Comparison of ENCODE assay signal across 18 mouse cellular contexts in the genomic region with DNA sequence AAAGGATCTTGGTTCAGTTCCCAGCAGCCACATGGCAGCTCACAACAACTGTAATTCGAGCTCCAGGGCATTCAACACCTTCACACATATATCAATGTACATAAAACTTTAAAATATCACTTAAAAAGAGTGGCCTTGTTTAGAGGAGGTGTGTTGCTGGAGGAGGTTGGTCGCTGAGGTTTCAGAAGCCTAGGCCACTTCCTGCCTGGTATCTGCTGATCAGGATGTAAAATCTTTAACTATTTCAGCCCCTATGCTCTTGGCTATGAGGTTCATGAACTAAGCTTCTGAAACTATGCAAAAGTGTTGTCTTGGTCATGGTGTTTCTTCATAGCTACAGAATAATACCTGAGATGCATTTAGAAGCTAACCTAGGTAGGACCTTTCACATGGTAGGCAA. TPM values are rescaled to one million over a fixed set of nuclear protein-coding genes. Genes with fewer than 3 reads are reported as not detected.
A peak's percentile ranks its signal among the peaks of the same experiment; 100 is the strongest.
DNase-seq lines count a peak whose midpoint lies in the region; ATAC-seq and TF ChIP-seq lines count a peak whose summit lies in the region.
"Had no signal": no experiment of that assay in that cellular context is flagged by ENCODE, and none has a peak within 500 bp of the region (broad histone marks: within the 10 kb centered on the region; RNA-seq: fewer than 3 reads in every experiment).

No protein-coding gene starts in this region.

- H3K4me3 ChIP-seq in midbrain, embryonic 11.5 days (ENCODE audit: low read depth, low read length): no peak overlapping the region
- H3K4me3 ChIP-seq in midbrain, postnatal 0 days (ENCODE audit: low read depth, low read length): no peak overlapping the region
- no peak overlapping the region for H3K4me3 ChIP-seq in CH12.LX (replicated peaks in 1 of 3; ENCODE audit: low read depth in 2 of 3, low read length in 2 of 3, poor library complexity in 1 of 3)
- H3K4me3 ChIP-seq: gastrocnemius, adult 2 months; heart, embryonic 10.5 days; hindbrain, embryonic 10.5 days; limb, embryonic 12.5 days; stomach, embryonic 15.5 days had no signal

- peaks cover 3% of the 10 kb centered on the region; the same call in 1 of the 2 replicates for H3K79me2 ChIP-seq in CH12.LX (replicated peaks; ENCODE audit: control insufficient read depth, extremely low read depth, insufficient read depth, poor library complexity, severe bottlenecking)

- peaks cover 15% of the 10 kb centered on the region for H3K36me3 ChIP-seq in midbrain, embryonic 11.5 days (ENCODE audit: control insufficient read depth, insufficient read depth, low read length)
- H3K36me3 ChIP-seq in midbrain, postnatal 0 days (ENCODE audit: insufficient read depth, low read length): peaks cover 28% of the 10 kb centered on the region
- H3K36me3 ChIP-seq in CH12.LX (replicated peaks in 1 of 2; ENCODE audit: control insufficient read depth in 1 of 2, insufficient read depth in 1 of 2, low read length in 1 of 2): peaks cover 31 to 75% of the 10 kb centered on the region in 2 experiments

- H3K9ac ChIP-seq in midbrain, embryonic 11.5 days (ENCODE audit: low read length): no peak overlapping the region
- no peak overlapping the region for H3K9ac ChIP-seq in midbrain, postnatal 0 days (replicated peaks; ENCODE audit: low read length, poor library complexity, severe bottlenecking)
- H3K9ac ChIP-seq in CH12.LX (ENCODE audit: insufficient read depth, low read depth): no peak overlapping the region
- H3K9ac ChIP-seq: limb, embryonic 12.5 days; stomach, embryonic 15.5 days had no signal

- H3K4me1 ChIP-seq in midbrain, embryonic 11.5 days (ENCODE audit: control insufficient read depth, insufficient read depth, low read length): no peaks in the 10 kb centered on the region
- no peaks in the 10 kb centered on the region for H3K4me1 ChIP-seq in midbrain, postnatal 0 days (ENCODE audit: insufficient read depth, low read length)
- peaks cover 0 to 22% of the 10 kb centered on the region in 2 experiments; a peak in 1 of 4 replicates for H3K4me1 ChIP-seq in CH12.LX (ENCODE audit: control insufficient read depth in 1 of 2, insufficient read depth in 2 of 2)
- H3K4me1 ChIP-seq: heart, embryonic 10.5 days; hindbrain, embryonic 10.5 days; limb, embryonic 12.5 days; stomach, embryonic 15.5 days had no signal

- no peaks in the 10 kb centered on the region for H3K9me3 ChIP-seq in midbrain, embryonic 11.5 days (ENCODE audit: control insufficient read depth, low read length)
- no peaks in the 10 kb centered on the region for H3K9me3 ChIP-seq in midbrain, postnatal 0 days (ENCODE audit: low read length)
- no peaks in the 10 kb centered on the region for H3K9me3 ChIP-seq in CH12.LX (replicated peaks; ENCODE audit: low read length)
- H3K9me3 ChIP-seq: heart, embryonic 10.5 days; hindbrain, embryonic 10.5 days; limb, embryonic 12.5 days; stomach, embryonic 15.5 days had no signal

- TF ChIP-seq RAD21 in CH12.LX (IDR thresholded peaks at IDR 0.05; ENCODE audit: low read depth, low read length): no peak

- H3K4me2 ChIP-seq in midbrain, embryonic 11.5 days: no peak overlapping the region
- H3K4me2 ChIP-seq in midbrain, postnatal 0 days (ENCODE audit: low read depth, low read length, poor library complexity, severe bottlenecking): no peak overlapping the region
- no peak overlapping the region for H3K4me2 ChIP-seq in CH12.LX (ENCODE audit: insufficient read depth, low read depth, poor library complexity, severe bottlenecking)
- H3K4me2 ChIP-seq: limb, embryonic 12.5 days; stomach, embryonic 15.5 days had no signal

- DNase-seq in midbrain, embryonic 11.5 days (ENCODE audit: low spot score, missing footprints): peak; percentile 82
- no peak for DNase-seq in midbrain, postnatal 0 days (ENCODE audit: low spot score)
- DNase-seq in CH12.LX (ENCODE audit: extremely low read depth): peak; percentile 19
- DNase-seq in thymus, postnatal 14 days: peak; percentile 20
- no peak for DNase-seq in adrenal gland, adult 2 months
- no peak for DNase-seq in adrenal gland, adult (ENCODE audit: inconsistent age in 2 of 2, low spot score in 1 of 2)
- DNase-seq in heart, postnatal 25 days (ENCODE audit: low spot score): no peak
- DNase-seq: gastrocnemius, adult 2 months; kidney, postnatal 36 days; layer of hippocampus, postnatal 36 days had no signal

- no peak for ATAC-seq in midbrain, embryonic 11.5 days (ENCODE audit: low FRiP score)
- ATAC-seq in midbrain, postnatal 0 days (ENCODE audit: low FRiP score): no peak
- ATAC-seq in inflammation-experienced regulatory T-cells, adult 6 months: peak; percentile 98
- ATAC-seq: forebrain, embryonic 14.5 days; intestine, postnatal 0 days had no signal

- H3K27me3 ChIP-seq in midbrain, embryonic 11.5 days (ENCODE audit: control insufficient read depth, insufficient read depth, low read length): no peaks in the 10 kb centered on the region
- no peaks in the 10 kb centered on the region for H3K27me3 ChIP-seq in midbrain, postnatal 0 days (ENCODE audit: insufficient read depth, low read length)
- H3K27me3 ChIP-seq in CH12.LX (replicated peaks): no peaks in the 10 kb centered on the region
- H3K27me3 ChIP-seq: limb, embryonic 12.5 days; stomach, embryonic 15.5 days had no signal

- intact Hi-C loops in heart, postnatal 25 days (cut with DNase I): no loop called here

- no peak for TF ChIP-seq CTCF in midbrain, postnatal 0 days (IDR thresholded peaks at IDR 0.05)
- TF ChIP-seq CTCF in CH12.LX (conservative IDR thresholded peaks at IDR 0.05 in 1 of 2, IDR thresholded peaks at IDR 0.05 in 1 of 2; ENCODE audit: low read depth in 2 of 2, low read length in 2 of 2): no peak

- H3K27ac ChIP-seq in midbrain, embryonic 11.5 days (ENCODE audit: low read depth, low read length): no peak overlapping the region
- no peak overlapping the region for H3K27ac ChIP-seq in midbrain, postnatal 0 days (ENCODE audit: low read depth, low read length)
- no peak overlapping the region; the same call in 1 of the 2 replicates for H3K27ac ChIP-seq in CH12.LX (ENCODE audit: insufficient read depth, low read depth)
- H3K27ac ChIP-seq: heart, embryonic 10.5 days; hindbrain, embryonic 10.5 days; limb, embryonic 12.5 days; macrophage; stomach, embryonic 15.5 days had no signal

- in situ Hi-C loops in CH12.LX (cut with MboI; ENCODE audit: low pct_ligation_motif_present, low pct_unique_long_range_greater_than_20kb, low sequenced_read_pairs): loop anchor here (10.0 kb wide), 1 partner anchor 100 kb away; a partner anchor contains a TSS

- WGBS in midbrain, embryonic 11.5 days: 84% methylated on average over 2 of the region's 2 CpGs
- 81% methylated on average over 2 of the region's 2 CpGs for WGBS in midbrain, postnatal 0 days

- peak; percentile 27; the same call in 1 of the 2 replicates for TF ChIP-seq POLR2A in CH12.LX (IDR thresholded peaks at IDR 0.05; ENCODE audit: low read depth, low read length)

- no peak for TF ChIP-seq EP300 in CH12.LX (IDR thresholded peaks at IDR 0.05; ENCODE audit: low read length)

- dilution Hi-C loops in CH12.LX (cut with MboI; ENCODE audit: extremely low pct_ligation_motif_present, extremely low pct_unique_long_range_greater_than_20kb, low sequenced_read_pairs): no loop called here

TF ChIP-seq in CH12.LX, 34 proteins besides CTCF, POLR2A, EP300 and RAD21 (continues in another document):
- TF ChIP-seq MEF2A (IDR thresholded peaks at IDR 0.05; ENCODE audit: borderline replicate concordance, low read depth, low read length) (no peak), USF1 (IDR thresholded peaks at IDR 0.05; ENCODE audit: low read depth, low read length) (no peak), E2F4 (IDR thresholded peaks at IDR 0.05; ENCODE audit: insufficient replicate concordance, low read depth, low read length) (no peak), ZC3H11A (IDR thresholded peaks at IDR 0.05; ENCODE audit: low read depth, low read length) (no peak), SIN3A (IDR thresholded peaks at IDR 0.05; ENCODE audit: low read length) (no peak), ETS1 (conservative IDR thresholded peaks at IDR 0.05; ENCODE audit: low read depth, low read length) (no peak), UBTF (IDR thresholded peaks at IDR 0.05; ENCODE audit: low read depth, low read length) (no peak)

RNA-seq across cellular contexts. Expression of a gene that starts 8.6 kb away (rescaled TPM):
- polyA plus RNA-seq in midbrain, embryonic 11.5 days (2014; fragmentation: Nextera tagmentation; extraction: Ambion mirVana): 793 and 830 TPM in 2 replicates
- 164 and 285 TPM in 2 replicates for total RNA-seq in midbrain, postnatal 0 days (2014; rRNA removed)
- polyA plus RNA-seq in midbrain, postnatal 0 days (2015; fragmentation: Nextera tagmentation; extraction: Ambion mirVana): 443 and 445 TPM in 2 replicates
- total RNA-seq in CH12.LX (2012; rRNA removed) (260 and 265 TPM in 2 replicates), CH12.LX (2014; rRNA removed) (518 and 546 TPM in 2 replicates)
- polyA plus RNA-seq in CH12.LX (2012; ENCODE audit: insufficient read length, low read depth): 350 and 351 TPM in 2 replicates
- polyA plus RNA-seq in inflammation-experienced regulatory T-cells, adult 6 months (2017; shearing (Covaris generic)): 100 to 1,000 TPM; 267 to 313 (median 282) TPM
- 100 to 1,000 TPM; 105 to 127 TPM for total RNA-seq in adrenal gland, adult 2 months (2021)
- polyA plus RNA-seq in adrenal gland, adult 2 months (2012; rRNA removed): 10.7 and 10.9 TPM in 2 replicates
- 100 to 1,000 TPM; 235 to 260 TPM for total RNA-seq in heart, postnatal 25 days (2021)

RNA-seq across cellular contexts. Expression of a gene that starts 10.2 kb away (rescaled TPM):
- polyA plus RNA-seq in midbrain, embryonic 11.5 days (2014; fragmentation: Nextera tagmentation; extraction: Ambion mirVana): 9.5 and 11.3 TPM in 2 replicates
- 20.5 and 29.5 TPM in 2 replicates for total RNA-seq in midbrain, postnatal 0 days (2014; rRNA removed)
- polyA plus RNA-seq in midbrain, postnatal 0 days (2015; fragmentation: Nextera tagmentation; extraction: Ambion mirVana): 6.5 and 7.9 TPM in 2 replicates
- total RNA-seq in CH12.LX (2012; rRNA removed): 11.7 and 13.3 TPM in 2 replicates
- total RNA-seq in CH12.LX (2014; rRNA removed): 13.7 TPM in 2 replicates
- 15.4 and 16.5 TPM in 2 replicates for polyA plus RNA-seq in CH12.LX (2012; ENCODE audit: insufficient read length, low read depth)
- 10 to 100 TPM in 1 of 3 experiments, 1 to 10 TPM in 2; 5.0 to 11.7 (median 7.0) TPM for polyA plus RNA-seq in inflammation-experienced regulatory T-cells, adult 6 months (2017; shearing (Covaris generic))
- total RNA-seq in adrenal gland, adult 2 months (2021): 1 to 10 TPM; 6.9 to 9.2 TPM
- polyA plus RNA-seq in adrenal gland, adult 2 months (2012; rRNA removed): 2.1 and 2.5 TPM in 2 replicates
- 1 to 10 TPM; 4.0 to 4.6 TPM for total RNA-seq in heart, postnatal 25 days (2021)

RNA-seq across cellular contexts. Expression of a gene that starts 29.1 kb away (rescaled TPM):
- 63.9 and 69.6 TPM in 2 replicates for polyA plus RNA-seq in midbrain, embryonic 11.5 days (2014; fragmentation: Nextera tagmentation; extraction: Ambion mirVana)
- total RNA-seq in midbrain, postnatal 0 days (2014; rRNA removed): 38.3 and 52.2 TPM in 2 replicates
- 32.6 and 40.7 TPM in 2 replicates for polyA plus RNA-seq in midbrain, postnatal 0 days (2015; fragmentation: Nextera tagmentation; extraction: Ambion mirVana)
- total RNA-seq in CH12.LX (2012; rRNA removed) (15.3 and 17.7 TPM in 2 replicates), CH12.LX (2014; rRNA removed) (29.6 and 42.2 TPM in 2 replicates)
- polyA plus RNA-seq in CH12.LX (2012; ENCODE audit: insufficient read length, low read depth): 33.2 and 34.9 TPM in 2 replicates
- polyA plus RNA-seq in inflammation-experienced regulatory T-cells, adult 6 months (2017; shearing (Covaris generic)): 100 to 1,000 TPM in 1 of 3 experiments, 10 to 100 TPM in 2; 78.8 to 103 (median 91.3) TPM
- 10 to 100 TPM; 25.0 to 32.2 TPM for total RNA-seq in adrenal gland, adult 2 months (2021)
- 2.2 and 2.8 TPM in 2 replicates for polyA plus RNA-seq in adrenal gland, adult 2 months (2012; rRNA removed)
- total RNA-seq in heart, postnatal 25 days (2021): 10 to 100 TPM; 12.1 to 12.7 TPM

Comparison
In these comparisons a context has a peak if more than half of its experiments do, and no peak if none do; other contexts are left out.
1. DNase-seq: peak in midbrain, embryonic 11.5 days (single experiment), CH12.LX (single experiment) and thymus, postnatal 14 days (single experiment); none in midbrain, postnatal 0 days (single experiment), adrenal gland, adult 2 months (single experiment), adrenal gland, adult (0 of 2) and heart, postnatal 25 days (single experiment).
2. RNA of a gene that starts 8.6 kb away (polyA plus RNA-seq): 793 to 830 TPM in midbrain, embryonic 11.5 days, 443 to 445 TPM in midbrain, postnatal 0 days, 350 to 351 TPM in CH12.LX and 267 to 313 TPM in inflammation-experienced regulatory T-cells, adult 6 months; 10.7 to 10.9 TPM in adrenal gland, adult 2 months; every median in the first group is over 10 times any median in the second.